Mouse (Mus musculus): Measurements from ENCODE around the gene Upf3a. TPM values are rescaled to one million over a fixed set of nuclear protein-coding genes. Genes with fewer than 3 reads are reported as not detected.

Gene Upf3a
- polyA plus RNA-seq, 1 experiment = 8.7 TPM

Other genes with a start within 250 kb of the Upf3a start
- 3.1 and 3.4 TPM in 2 replicates for gene 1700029H14Rik, start 223.2 kb upstream of the Upf3a start, polyA plus RNA-seq (2012; rRNA removed)
- 31.1 and 39.4 TPM in 2 replicates for gene Rasa3, start 108.0 kb upstream of the Upf3a start, polyA plus RNA-seq (2012; rRNA removed)
- 0.26 and 0.37 TPM in 2 replicates for gene Cfap97d2, start 79.7 kb upstream of the Upf3a start, polyA plus RNA-seq (2012; rRNA removed)
- gene Cdc16, start 27.9 kb upstream of the Upf3a start, polyA plus RNA-seq (2012; rRNA removed) = 41.7 and 43.7 TPM in 2 replicates
- gene AF366264, start 52.8 kb downstream of the Upf3a start, polyA plus RNA-seq (2012; rRNA removed) = 0.11 and 0.14 TPM in 2 replicates
- 10.5 and 11.4 TPM in 2 replicates for gene Champ1, start 84.0 kb downstream of the Upf3a start, polyA plus RNA-seq (2012; rRNA removed)
- gene Coprs, start 104.7 kb downstream of the Upf3a start, polyA plus RNA-seq (2012; rRNA removed) = 21.9 and 23.9 TPM in 2 replicates

Data from gonadal fat pad, adult 2 months (tissue).